Mouse (Mus musculus): ENCODE measurements around the gene Rnf123.

- TF ChIP-seq POLR2A (IDR thresholded peaks at IDR 0.05; ENCODE audit: insufficient read depth, low read depth, low read length), result no peak
- no peak for TF ChIP-seq CTCF (IDR thresholded peaks at IDR 0.05; ENCODE audit: insufficient read depth, low read depth, low read length)
Observed at GRCm38 (mm10) chr9:108057262-108057562, 25.9 kb downstream of the Rnf123 start.

Measured in olfactory bulb, adult 2 months (tissue).